Mouse (Mus musculus) E14TG2a.4 (cell line): ENCODE data around the gene Slc41a2.

Experiments used
- CTCF ChIP-seq: conservative IDR thresholded peaks from 2 replicates; pipeline ENCODE4 v1.5.1; 2014; ENCODE audit warnings: low read length
- POU5F1 ChIP-seq: IDR thresholded peaks from 2 replicates; pipeline ENCODE4 v1.6.1; 2014; ENCODE audit warnings: low read length, borderline replicate concordance

DNA sequence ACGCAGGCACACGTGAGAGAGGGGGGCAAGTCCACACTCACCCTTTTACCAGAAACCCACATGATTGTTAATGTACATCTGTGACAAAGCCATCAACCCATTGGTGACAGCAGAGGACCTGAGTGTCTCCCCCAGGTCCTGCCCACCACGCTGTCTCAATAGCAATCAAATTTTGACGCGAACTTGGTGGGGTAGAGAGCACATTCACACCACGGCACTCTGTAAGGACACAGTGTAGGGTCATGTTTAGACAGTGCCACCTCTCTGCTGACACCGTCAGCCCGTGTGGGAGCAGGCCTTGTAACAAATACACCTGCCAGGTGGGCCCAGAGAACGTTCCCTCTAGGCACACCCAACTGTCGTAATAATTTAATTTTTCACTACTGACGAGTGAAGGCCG, 128.3 kb downstream of the Slc41a2 start:
- TF ChIP-seq CTCF (no peak), POU5F1 (no peak)
